Comparison of ENCODE assay signal across 16 mouse cellular contexts in genomic region chr1:187505368-187505767, GRCm38 (mm10).
"Had no signal": no experiment of that assay in that cellular context is flagged by ENCODE, and none has a peak within 500 bp of the region (broad histone marks: within the 10 kb centered on the region; RNA-seq: fewer than 3 reads in every experiment).

No protein-coding gene starts in this region.

- H3K9ac ChIP-seq: limb, embryonic 15.5 days; liver, embryonic 15.5 days; lung, embryonic 14.5 days; midbrain, embryonic 12.5 days; neural tube, embryonic 12.5 days; stomach, embryonic 15.5 days had no signal

- H3K36me3 ChIP-seq: limb, embryonic 15.5 days; liver, embryonic 15.5 days; midbrain, embryonic 12.5 days; neural tube, embryonic 12.5 days; stomach, embryonic 15.5 days had no signal

- H3K4me1 ChIP-seq: limb, embryonic 15.5 days; liver, embryonic 15.5 days; megakaryocyte, embryonic 14.5 days; midbrain, embryonic 12.5 days; neural tube, embryonic 12.5 days; stomach, embryonic 15.5 days had no signal

- H3K27ac ChIP-seq: limb, embryonic 15.5 days; liver, embryonic 15.5 days; midbrain, embryonic 12.5 days; neural tube, embryonic 12.5 days; stomach, embryonic 15.5 days had no signal

- H3K4me2 ChIP-seq: limb, embryonic 15.5 days; liver, embryonic 15.5 days; lung, embryonic 14.5 days; midbrain, embryonic 12.5 days; neural tube, embryonic 12.5 days; stomach, embryonic 15.5 days had no signal

- H3K4me3 ChIP-seq: limb, embryonic 15.5 days; liver, embryonic 15.5 days; megakaryocyte, embryonic 14.5 days; midbrain, embryonic 12.5 days; neural tube, embryonic 12.5 days; stomach, embryonic 15.5 days had no signal

- DNase-seq: kidney, adult 18-20 months; kidney, postnatal 25 days; lung, embryonic 14.5 days; lung, postnatal 10 days; lung, postnatal 4 days; retina, postnatal 1 day; right cerebral cortex, postnatal 4 days; spleen, adult 18-20 months; thymus, adult 2 months; thymus, postnatal 36 days had no signal

- H3K27me3 ChIP-seq: limb, embryonic 15.5 days; liver, embryonic 15.5 days; megakaryocyte, embryonic 14.5 days; midbrain, embryonic 12.5 days; neural tube, embryonic 12.5 days; stomach, embryonic 15.5 days had no signal

- H3K9me3 ChIP-seq: limb, embryonic 15.5 days; liver, embryonic 15.5 days; midbrain, embryonic 12.5 days; neural tube, embryonic 12.5 days; stomach, embryonic 15.5 days had no signal
